Mouse (Mus musculus): ENCODE measurements at regions not wholly inside any gene's neighbourhood (a gene's known extent, or its start where the extent isn't known, plus 50 kb on each side); places are given as distances from the start of the nearest gene placed in this dataset.

GRCm38 (mm10) chr11:18582781-18583161, 436.0 kb downstream of the Meis1 start:
- no peak for TF ChIP-seq CTCF (IDR thresholded peaks at IDR 0.05; ENCODE audit: borderline replicate concordance, control insufficient read depth, extremely low read depth, insufficient read depth, low read length, poor library complexity)
- no peak for TF ChIP-seq POLR2A (IDR thresholded peaks at IDR 0.05; ENCODE audit: control insufficient read depth, extremely low read depth, insufficient read depth, low read length, poor library complexity)
